Mouse (Mus musculus) heart, postnatal 0 days (tissue): Measurements from ENCODE around the gene Prkg1. TPM values are rescaled to one million over a fixed set of nuclear protein-coding genes. Genes with fewer than 3 reads are reported as not detected.

Experiments used
- ATAC-seq: fragments of 200-750 bp; cut with Nextera tagmentation; 2 replicates; pipeline ENCODE4 v1.8.0; 2017; ENCODE audit warnings: low read depth, moderate number of reproducible peaks, moderate library complexity; ENCODE audit not compliant: insufficient read depth
- DNase-seq: peaks from one replicate; pipeline ENCODE4 v3.0.0-alpha.2; 2016; ENCODE audit warnings: low spot score
- H3K27ac ChIP-seq: fragments of 300-500 bp; sonication (generic); 2 replicates; pipeline ENCODE4 v1.5.1; 2014; ENCODE audit warnings: low read depth, mild to moderate bottlenecking
- H3K27me3 ChIP-seq: fragments of 300-500 bp; sonication (generic); 2 replicates; pipeline ENCODE4 v1.6.1; 2014; ENCODE audit warnings: low read length, mixed read lengths; ENCODE audit not compliant: control insufficient read depth, insufficient read depth
- H3K36me3 ChIP-seq: fragments of 300-500 bp; sonication (generic); replicated peaks from 2 replicates; pipeline ENCODE4 v1.6.1; 2014; ENCODE audit warnings: low read length, mixed read lengths; ENCODE audit not compliant: control insufficient read depth, insufficient read depth
- H3K4me1 ChIP-seq: fragments of 300-500 bp; sonication (generic); 2 replicates; pipeline ENCODE4 v1.6.1; 2014; ENCODE audit warnings: antibody characterized with exemption; ENCODE audit not compliant: control insufficient read depth, insufficient read depth
- H3K4me2 ChIP-seq: fragments of 300-500 bp; sonication (generic); 2 replicates; pipeline ENCODE4 v1.6.1; 2014; ENCODE audit warnings: low read depth, mild to moderate bottlenecking, low read length, moderate library complexity
- H3K4me3 ChIP-seq: fragments of 300-500 bp; sonication (generic); 2 replicates; pipeline ENCODE4 v1.5.1; 2014; ENCODE audit warnings: low read depth, low read length
- H3K9ac ChIP-seq: fragments of 300-500 bp; sonication (generic); replicated peaks from 2 replicates; pipeline ENCODE4 v1.6.1; 2014; ENCODE audit warnings: low read depth, low read length, mixed read lengths
- H3K9me3 ChIP-seq: fragments of 300-500 bp; sonication (generic); replicated peaks from 2 replicates; pipeline ENCODE4 v1.6.1; 2016; ENCODE audit warnings: low read length; ENCODE audit not compliant: control insufficient read depth
- CTCF ChIP-seq: IDR thresholded peaks from 2 replicates; pipeline ENCODE4 v1.5.1; 2016; ENCODE audit warnings: antibody characterized with exemption, control low read depth, low read depth
- EP300 ChIP-seq: IDR thresholded peaks from 2 replicates; pipeline ENCODE4 v1.6.1; 2016; ENCODE audit warnings: antibody characterized with exemption, low read depth
- WGBS: fragments of 180-500 bp; shearing (Covaris S2); extraction: QIAGEN DNeasy Blood & Tissue Kit; methylation state at CpG from one replicate; pipeline ENCODE4 v1.1.7; 2014; 5-methylcytosine and 5-hydroxymethylcytosine counted together
- polyA plus RNA-seq: library from polyadenylated mRNA; unstranded; fragments of >200 nt; fragmentation: Nextera tagmentation; extraction: Ambion mirVana; gene quantifications from 2 replicates; pipeline ENCODE4 v1.2.1, GENCODE M21; 2015
- total RNA-seq: library from RNA; depleted of rRNA; stranded (reverse); fragments of >200 nt; gene quantifications from 2 replicates; pipeline ENCODE4 v1.2.3, GENCODE M21; 2014; ENCODE audit warnings: low replicate concordance

The Prkg1 gene
- total and polyA plus RNA-seq, 2 experiments from 2014 or later: 4.5 to 14.6 TPM

DNA sequence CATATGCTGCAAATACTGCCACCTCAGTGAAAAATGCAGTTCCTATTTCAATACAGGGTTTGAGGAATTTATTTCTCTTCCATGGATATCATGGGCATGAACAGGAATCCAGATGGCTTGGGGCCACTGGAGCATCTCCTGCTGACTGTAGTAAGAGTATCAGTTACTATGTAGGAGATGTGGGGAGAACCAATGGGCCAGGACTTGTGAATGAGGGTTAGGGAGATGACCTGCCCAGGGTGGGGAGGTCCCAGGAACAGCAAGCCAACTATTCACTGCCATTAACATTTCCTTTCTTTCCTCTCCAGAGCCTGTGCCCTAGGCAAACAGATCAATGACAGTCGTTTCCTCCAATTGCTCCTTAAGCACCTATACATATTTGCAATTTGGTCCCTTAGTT, 593.8 kb downstream of the Prkg1 start:
- no peak for TF ChIP-seq EP300
- no peak for TF ChIP-seq CTCF
- Histone ChIP-seq H3K27ac (no peak overlapping the region), H3K9ac (no peak overlapping the region), H3K4me1 (no peaks in the 10 kb centered on the region), H3K9me3 (no peaks in the 10 kb centered on the region), H3K36me3 (no peaks in the 10 kb centered on the region), H3K4me3 (no peak overlapping the region), H3K4me2 (no peak overlapping the region), H3K27me3 (no peaks in the 10 kb centered on the region)
- WGBS: 57% methylated on average over 1 of the region's 1 CpGs
- DNase-seq: no peak
- ATAC-seq: no peak

GRCm38 (mm10) chr19:31158944-31159460, 605.8 kb downstream of the Prkg1 start:
- DNase-seq (no peak), ATAC-seq (no peak)
- no peaks in the 10 kb centered on the region for H3K9me3 ChIP-seq
- H3K4me3 ChIP-seq: no peak overlapping the region
- no peak overlapping the region for H3K9ac ChIP-seq
- H3K27ac ChIP-seq: no peak overlapping the region
- TF ChIP-seq EP300: no peak
- TF ChIP-seq CTCF: no peak
- no peaks in the 10 kb centered on the region for H3K4me1 ChIP-seq
- no peaks in the 10 kb centered on the region for H3K27me3 ChIP-seq
- no peak overlapping the region for H3K4me2 ChIP-seq
- WGBS: 87% methylated on average over 6 of the region's 6 CpGs
- no peaks in the 10 kb centered on the region for H3K36me3 ChIP-seq

- DNase-seq (no peak), ATAC-seq (no peak)
- 53% methylated on average over 5 of the region's 5 CpGs for WGBS
- no peak overlapping the region for H3K27ac ChIP-seq
- no peaks in the 10 kb centered on the region for H3K4me1 ChIP-seq
- TF ChIP-seq CTCF (no peak), EP300 (no peak)
- no peak overlapping the region for H3K4me3 ChIP-seq
- no peak overlapping the region for H3K9ac ChIP-seq
- H3K4me2 ChIP-seq: no peak overlapping the region
- no peaks in the 10 kb centered on the region for H3K9me3 ChIP-seq
- no peaks in the 10 kb centered on the region for H3K27me3 ChIP-seq
- no peaks in the 10 kb centered on the region for H3K36me3 ChIP-seq
These were observed 611.4 kb downstream of the Prkg1 start for GRCm38 (mm10) chr19:31153399-31153798.

DNA sequence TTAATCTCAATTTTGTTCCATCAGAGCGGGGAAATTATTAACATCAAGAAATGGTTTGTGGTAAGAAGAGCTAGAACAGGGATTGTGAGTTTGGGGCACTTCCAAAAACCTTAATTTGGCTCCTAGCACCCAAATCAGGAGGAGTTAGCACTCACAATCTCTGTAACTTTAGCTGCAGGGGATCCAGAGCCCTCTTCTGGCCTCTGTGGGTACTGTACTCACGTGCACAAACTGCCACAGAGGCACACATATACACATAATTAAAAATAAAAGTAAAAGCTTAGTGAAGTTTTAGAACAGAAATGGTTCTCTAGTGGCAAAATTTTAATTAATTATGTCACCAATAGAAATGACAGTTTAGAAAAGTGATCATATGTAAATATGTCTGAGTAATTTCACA, 614.9 kb downstream of the Prkg1 start:
- no peak overlapping the region for H3K4me3 ChIP-seq
- no peak overlapping the region for H3K4me2 ChIP-seq
- no peak for ATAC-seq
- TF ChIP-seq EP300 (no peak), CTCF (no peak)
- no peak overlapping the region for H3K9ac ChIP-seq
- H3K27ac ChIP-seq: no peak overlapping the region
- H3K36me3 ChIP-seq: no peaks in the 10 kb centered on the region
- no peaks in the 10 kb centered on the region for H3K9me3 ChIP-seq
- WGBS: 90% methylated on average over 2 of the region's 2 CpGs
- DNase-seq: no peak
- no peaks in the 10 kb centered on the region for H3K27me3 ChIP-seq
- no peaks in the 10 kb centered on the region for H3K4me1 ChIP-seq

DNA sequence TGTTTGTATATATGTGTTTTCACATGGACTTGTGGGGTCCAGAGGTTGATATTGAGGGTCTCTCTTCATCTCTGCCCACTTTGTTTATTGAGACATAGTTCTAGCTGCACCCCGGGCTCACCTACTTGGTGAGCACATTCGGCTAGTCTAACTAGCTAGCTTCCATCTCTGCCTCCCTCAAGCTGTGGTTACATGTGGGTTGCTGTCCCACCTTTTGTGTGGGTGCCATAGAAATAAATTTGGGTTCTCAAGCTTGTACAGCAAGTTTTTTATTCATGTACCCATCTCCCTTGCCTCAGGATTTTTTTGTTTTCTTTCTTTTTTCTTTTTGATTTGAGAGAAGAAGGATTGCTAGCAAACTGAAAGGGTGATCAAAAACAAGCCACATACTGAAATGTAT, 617.4 kb downstream of the Prkg1 start:
- no peak for TF ChIP-seq EP300
- no peak for TF ChIP-seq CTCF
- Histone ChIP-seq H3K4me3 (no peak overlapping the region), H3K4me2 (no peak overlapping the region), H3K36me3 (no peaks in the 10 kb centered on the region), H3K27ac (no peak overlapping the region), H3K9ac (no peak overlapping the region), H3K4me1 (no peaks in the 10 kb centered on the region), H3K27me3 (no peaks in the 10 kb centered on the region), H3K9me3 (no peaks in the 10 kb centered on the region)
- WGBS: 94% methylated on average over 2 of the region's 2 CpGs
- no peak for ATAC-seq
- DNase-seq: no peak

GRCm38 (mm10) chr19:31146156-31146555, 618.7 kb downstream of the Prkg1 start:
- H3K9ac ChIP-seq: no peak overlapping the region
- no peak overlapping the region for H3K4me2 ChIP-seq
- DNase-seq (no peak), ATAC-seq (no peak)
- H3K4me3 ChIP-seq: no peak overlapping the region
- no peaks in the 10 kb centered on the region for H3K4me1 ChIP-seq
- H3K27me3 ChIP-seq: no peaks in the 10 kb centered on the region
- TF ChIP-seq CTCF: no peak
- no peak for TF ChIP-seq EP300
- H3K9me3 ChIP-seq: no peaks in the 10 kb centered on the region
- H3K27ac ChIP-seq: no peak overlapping the region
- no peaks in the 10 kb centered on the region for H3K36me3 ChIP-seq
- WGBS: 63% methylated on average over 3 of the region's 3 CpGs
